Mouse (Mus musculus) lung, embryonic 16.5 days (tissue): ENCODE measurements around the gene Zscan4c. TPM values are rescaled to one million over a fixed set of nuclear protein-coding genes. Genes with fewer than 3 reads are reported as not detected.
"Not testable (repeated sequence)": the region's sequence is repeated elsewhere in the genome, so short reads cannot be mapped to it uniquely, and the experiment has no call there.

Experiments
- ATAC-seq: fragments of 200-750 bp; cut with Nextera tagmentation; 2 replicates; pipeline ENCODE4 v1.8.0; 2017; ENCODE audit warnings: low read depth, mild to moderate bottlenecking, moderate library complexity
- H3K27ac ChIP-seq: fragments of 300-500 bp; sonication (generic); 2 replicates; pipeline ENCODE4 v1.5.1; 2014; ENCODE audit warnings: mild to moderate bottlenecking, control low read depth, low read length
- H3K27me3 ChIP-seq: fragments of 300-500 bp; sonication (generic); 2 replicates; pipeline ENCODE4 v1.6.1; 2014; ENCODE audit warnings: low read depth, low read length, mixed read lengths; ENCODE audit not compliant: control insufficient read depth, insufficient read depth
- H3K36me3 ChIP-seq: fragments of 300-500 bp; sonication (generic); 2 replicates; pipeline ENCODE4 v1.6.1; 2014; ENCODE audit warnings: low read length; ENCODE audit not compliant: control insufficient read depth, insufficient read depth
- H3K4me1 ChIP-seq: fragments of 300-500 bp; sonication (generic); replicated peaks from 2 replicates; pipeline ENCODE4 v1.6.1; 2014; ENCODE audit warnings: low read length, mixed read lengths; ENCODE audit not compliant: control insufficient read depth, insufficient read depth
- H3K4me2 ChIP-seq: fragments of 300-500 bp; sonication (generic); 2 replicates; pipeline ENCODE4 v1.6.1; 2014; ENCODE audit warnings: low read depth, low read length, control low read depth
- H3K4me3 ChIP-seq: fragments of 300-500 bp; sonication (generic); 2 replicates; pipeline ENCODE4 v1.5.1; 2014; ENCODE audit warnings: mild to moderate bottlenecking, low read length, control low read depth
- H3K9ac ChIP-seq: fragments of 300-500 bp; sonication (generic); 2 replicates; pipeline ENCODE4 v1.6.1; 2014; ENCODE audit warnings: low read length, control low read depth
- H3K9me3 ChIP-seq: fragments of 300-500 bp; sonication (generic); 2 replicates; pipeline ENCODE4 v1.6.1; 2016; ENCODE audit warnings: low read length; ENCODE audit not compliant: control insufficient read depth
- WGBS: fragments of 180-500 bp; shearing (Covaris S2); extraction: QIAGEN DNeasy Blood & Tissue Kit; methylation state at CpG from one replicate; pipeline ENCODE4 v1.1.7; 2014; 5-methylcytosine and 5-hydroxymethylcytosine counted together
- microRNA-seq: library from miRNA; unstranded; fragments of <30 nt; microRNA quantifications from one replicate; pipeline ENCODE4, GENCODE M21; 2016
- polyA plus RNA-seq: library from polyadenylated mRNA; unstranded; fragments of >200 nt; fragmentation: Nextera tagmentation; extraction: Ambion mirVana; gene quantifications from 2 replicates; pipeline ENCODE4 v1.2.1, GENCODE M21; 2015

Zscan4c gene
- polyA plus RNA-seq: not detected in 2 replicates

GRCm38 (mm10) chr7:11005445-11005844, at the start of gene Zscan4c:
TSS of gene Zscan4c (plus strand) at chr7:11005745.
- not testable (repeated sequence) for H3K9me3 ChIP-seq, ATAC-seq, H3K4me2 ChIP-seq, H3K27ac ChIP-seq, H3K4me1 ChIP-seq, H3K27me3 ChIP-seq, H3K4me3 ChIP-seq, H3K9ac ChIP-seq, H3K36me3 ChIP-seq
- 79% methylated on average over 4 of the region's 4 CpGs for WGBS

Small RNAs within 50 kb of the gene (microRNA-seq; reads per million reads assigned to microRNA genes)
- not detected for gene Mir297-1

Other genes starting within 250 kb of the Zscan4c start
- gene Zscan4b, start 100.7 kb upstream of the Zscan4c start, polyA plus RNA-seq: not detected in 2 replicates
- not detected in 2 replicates for gene Zscan4-ps1, start 63.9 kb downstream of the Zscan4c start, polyA plus RNA-seq
- not detected in 2 replicates for gene Zscan4d, start 160.4 kb downstream of the Zscan4c start, polyA plus RNA-seq